Mouse (Mus musculus) left cerebral cortex, adult 11 months (tissue): ENCODE measurements around the gene Asphd1.

Experiments
- DNase-seq: peaks from one replicate; pipeline ENCODE4 v3.0.0; 2022; ENCODE audit warnings: low spot score

The Asphd1 gene

GRCm38 (mm10) chr7:126896912-126897311, 52.5 kb downstream of the Asphd1 start:
- DNase-seq: no peak
